Mouse (Mus musculus) kidney, embryonic 16.5 days (tissue): ENCODE measurements around the gene Lpp. TPM values are rescaled to one million over a fixed set of nuclear protein-coding genes. Genes with fewer than 3 reads are reported as not detected.

ENCODE experiments used
- ATAC-seq: fragments of 200-750 bp; cut with Nextera tagmentation; 2 replicates; pipeline ENCODE4 v1.8.0; 2017; ENCODE audit warnings: moderate TSS enrichment; ENCODE audit not compliant: low FRiP score, low TSS enrichment
- H3K27ac ChIP-seq: fragments of 300-500 bp; sonication (generic); 2 replicates; pipeline ENCODE4 v1.5.1; 2014; ENCODE audit warnings: low read length
- H3K27me3 ChIP-seq: fragments of 300-500 bp; sonication (generic); 2 replicates; pipeline ENCODE4 v1.6.1; 2014; ENCODE audit warnings: low read length, control low read depth, mixed read lengths; ENCODE audit not compliant: insufficient read depth
- H3K36me3 ChIP-seq: fragments of 300-500 bp; sonication (generic); 2 replicates; pipeline ENCODE4 v1.6.1; 2014; ENCODE audit warnings: low read length, control low read depth, mixed read lengths; ENCODE audit not compliant: insufficient read depth
- H3K4me1 ChIP-seq: fragments of 300-500 bp; sonication (generic); 2 replicates; pipeline ENCODE4 v1.6.1; 2014; ENCODE audit warnings: low read length, control low read depth, mixed read lengths; ENCODE audit not compliant: insufficient read depth
- H3K4me2 ChIP-seq: fragments of 300-500 bp; sonication (generic); replicated peaks from 2 replicates; pipeline ENCODE4 v1.6.1; 2014; ENCODE audit warnings: low read depth, low read length
- H3K4me3 ChIP-seq: fragments of 300-500 bp; sonication (generic); 2 replicates; pipeline ENCODE4 v1.5.1; 2014; ENCODE audit warnings: mild to moderate bottlenecking, low read length
- H3K9ac ChIP-seq: fragments of 300-500 bp; sonication (generic); replicated peaks from 2 replicates; pipeline ENCODE4 v1.6.1; 2014; ENCODE audit warnings: low read length
- H3K9me3 ChIP-seq: fragments of 300-500 bp; sonication (generic); 2 replicates; pipeline ENCODE4 v1.6.1; 2016; ENCODE audit warnings: low read length, control low read depth
- WGBS: fragments of 180-500 bp; shearing (Covaris S2); extraction: QIAGEN DNeasy Blood & Tissue Kit; methylation state at CpG from one replicate; pipeline ENCODE4 v1.1.7; 2014; 5-methylcytosine and 5-hydroxymethylcytosine counted together
- polyA plus RNA-seq: library from polyadenylated mRNA; unstranded; fragments of >200 nt; fragmentation: Nextera tagmentation; extraction: Ambion mirVana; gene quantifications from 2 replicates; pipeline ENCODE4 v1.2.1, GENCODE M21; 2015

Gene Lpp
- polyA plus RNA-seq, 1 experiment from 2014 or later: 54.0 TPM

- H3K4me2 ChIP-seq: no peak overlapping the region
- H3K9me3 ChIP-seq: no peaks in the 10 kb centered on the region
- H3K4me3 ChIP-seq: no peak overlapping the region
- no peak for ATAC-seq
- peaks cover 3% of the 10 kb centered on the region; the same call in 1 of the 2 replicates for H3K36me3 ChIP-seq
- H3K27me3 ChIP-seq: no peaks in the 10 kb centered on the region
- no peak overlapping the region for H3K9ac ChIP-seq
- H3K4me1 ChIP-seq: no peaks in the 10 kb centered on the region
- WGBS: 75% methylated on average over 4 of the region's 4 CpGs
- no peak overlapping the region for H3K27ac ChIP-seq
Observed at GRCm38 (mm10) chr16:24418022-24418421, 24.7 kb downstream of the Lpp start.

- Histone ChIP-seq H3K36me3 (no peaks in the 10 kb centered on the region; the same call in 1 of the 2 replicates), H3K4me3 (no peak overlapping the region), H3K4me2 (no peak overlapping the region), H3K27me3 (no peaks in the 10 kb centered on the region), H3K9ac (no peak overlapping the region), H3K4me1 (peaks cover 7% of the 10 kb centered on the region), H3K27ac (no peak overlapping the region), H3K9me3 (no peaks in the 10 kb centered on the region)
- WGBS: 69% methylated on average over 5 of the region's 5 CpGs
- no peak for ATAC-seq
Observed at GRCm38 (mm10) chr16:24420603-24421120, 27.4 kb downstream of the Lpp start.

- H3K4me2 ChIP-seq: no peak overlapping the region
- no peak overlapping the region for H3K9ac ChIP-seq
- H3K36me3 ChIP-seq: no peaks in the 10 kb centered on the region
- ATAC-seq: no peak
- no peaks in the 10 kb centered on the region for H3K9me3 ChIP-seq
- 81% methylated on average over 4 of the region's 4 CpGs for WGBS
- peaks cover 7% of the 10 kb centered on the region for H3K4me1 ChIP-seq
- H3K27me3 ChIP-seq: no peaks in the 10 kb centered on the region
- H3K27ac ChIP-seq: no peak overlapping the region
- no peak overlapping the region for H3K4me3 ChIP-seq
Observed at GRCm38 (mm10) chr16:24421687-24422418, 28.5 kb downstream of the Lpp start.

GRCm38 (mm10) chr16:24423196-24423595, 29.9 kb downstream of the Lpp start:
- Histone ChIP-seq H3K4me1 (peaks cover 10% of the 10 kb centered on the region), H3K4me2 (no peak overlapping the region), H3K36me3 (no peaks in the 10 kb centered on the region), H3K27me3 (no peaks in the 10 kb centered on the region), H3K4me3 (no peak overlapping the region), H3K9me3 (no peaks in the 10 kb centered on the region), H3K27ac (no peak overlapping the region), H3K9ac (no peak overlapping the region)
- 82% methylated on average over 4 of the region's 4 CpGs for WGBS
- ATAC-seq: no peak

- ATAC-seq: no peak
- Histone ChIP-seq H3K27me3 (no peaks in the 10 kb centered on the region), H3K27ac (no peak overlapping the region), H3K36me3 (no peaks in the 10 kb centered on the region), H3K4me1 (peaks cover 12% of the 10 kb centered on the region), H3K4me3 (no peak overlapping the region), H3K9me3 (no peaks in the 10 kb centered on the region), H3K9ac (no peak overlapping the region), H3K4me2 (no peak overlapping the region)
- 75% methylated on average over 4 of the region's 4 CpGs for WGBS
Observed at GRCm38 (mm10) chr16:24423751-24424150, 30.4 kb downstream of the Lpp start.

- H3K27me3 ChIP-seq: no peaks in the 10 kb centered on the region
- no peak overlapping the region for H3K4me2 ChIP-seq
- H3K9me3 ChIP-seq: no peaks in the 10 kb centered on the region
- H3K9ac ChIP-seq: no peak overlapping the region; the same call in 1 of the 2 replicates
- H3K27ac ChIP-seq: no peak overlapping the region
- H3K36me3 ChIP-seq: no peaks in the 10 kb centered on the region
- no peak for ATAC-seq
- peaks cover 12% of the 10 kb centered on the region for H3K4me1 ChIP-seq
- 58% methylated on average over 12 of the region's 12 CpGs for WGBS
- no peak overlapping the region for H3K4me3 ChIP-seq
Observed at GRCm38 (mm10) chr16:24424356-24424977, 31.2 kb downstream of the Lpp start.

GRCm38 (mm10) chr16:24425816-24426215, 32.5 kb downstream of the Lpp start:
- Histone ChIP-seq H3K36me3 (no peaks in the 10 kb centered on the region), H3K4me1 (peaks cover 12% of the 10 kb centered on the region), H3K27me3 (no peaks in the 10 kb centered on the region), H3K27ac (no peak overlapping the region), H3K9me3 (no peaks in the 10 kb centered on the region), H3K4me3 (no peak overlapping the region), H3K9ac (no peak overlapping the region), H3K4me2 (no peak overlapping the region)
- WGBS: 52% methylated on average over 3 of the region's 3 CpGs
- no peak for ATAC-seq

- no peak overlapping the region for H3K9ac ChIP-seq
- H3K9me3 ChIP-seq: no peaks in the 10 kb centered on the region
- peaks cover 12% of the 10 kb centered on the region for H3K4me1 ChIP-seq
- no peak overlapping the region for H3K4me2 ChIP-seq
- H3K36me3 ChIP-seq: no peaks in the 10 kb centered on the region
- no peak overlapping the region for H3K27ac ChIP-seq
- ATAC-seq: no peak
- 90% methylated on average over 3 of the region's 3 CpGs for WGBS
- H3K27me3 ChIP-seq: no peaks in the 10 kb centered on the region
- H3K4me3 ChIP-seq: no peak overlapping the region
Observed at GRCm38 (mm10) chr16:24427606-24428005, 34.3 kb downstream of the Lpp start.

- peak; percentile 42; the same call in 1 of the 2 replicates for ATAC-seq
- H3K36me3 ChIP-seq: no peaks in the 10 kb centered on the region
- no peaks in the 10 kb centered on the region for H3K9me3 ChIP-seq
- H3K4me2 ChIP-seq: no peak overlapping the region
- H3K4me1 ChIP-seq: peaks cover 13% of the 10 kb centered on the region
- H3K9ac ChIP-seq: no peak overlapping the region
- H3K4me3 ChIP-seq: no peak overlapping the region
- WGBS: 52% methylated on average over 4 of the region's 4 CpGs
- no peak overlapping the region for H3K27ac ChIP-seq
- H3K27me3 ChIP-seq: no peaks in the 10 kb centered on the region
Observed at GRCm38 (mm10) chr16:24428055-24428454, 34.7 kb downstream of the Lpp start.

- no peak for ATAC-seq
- Histone ChIP-seq H3K4me3 (no peak overlapping the region), H3K9me3 (no peaks in the 10 kb centered on the region), H3K36me3 (no peaks in the 10 kb centered on the region), H3K4me2 (no peak overlapping the region), H3K4me1 (peaks cover 20% of the 10 kb centered on the region), H3K27me3 (no peaks in the 10 kb centered on the region), H3K9ac (no peak overlapping the region), H3K27ac (no peak overlapping the region)
- WGBS: 88% methylated on average over 4 of the region's 4 CpGs
Observed at GRCm38 (mm10) chr16:24428742-24429141, 35.4 kb downstream of the Lpp start.
